Mouse (Mus musculus): ENCODE data around the gene Fbxw27.
"Not testable (repeated sequence)": the region's sequence is repeated elsewhere in the genome, so short reads cannot be mapped to it uniquely, and the experiment has no call there.

The Fbxw27 gene

DNA sequence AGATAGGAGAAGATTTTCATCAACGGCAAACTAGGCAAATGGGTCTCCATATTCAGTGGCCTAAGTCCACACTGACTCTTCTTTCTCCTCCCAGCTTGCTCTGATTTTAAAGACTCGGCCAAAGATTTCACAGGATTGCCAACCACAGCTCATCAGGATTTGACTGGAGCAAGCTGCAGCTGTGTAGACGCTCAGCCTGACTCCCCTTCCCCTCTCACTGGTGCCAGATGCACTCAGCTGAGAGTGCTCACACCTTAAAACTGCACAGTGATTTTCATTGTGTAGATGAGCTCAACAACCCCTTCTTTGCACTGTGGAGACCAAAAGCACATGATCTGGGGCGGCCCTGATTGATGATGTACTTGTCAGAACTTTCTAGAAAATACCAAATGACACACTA is at the start of gene Fbxw27:
TSS of gene Fbxw27 (minus strand) at position 101 of the 400 bp plus-strand sequence.
- POLR2A ChIA-PET = not testable (repeated sequence)
- CTCF ChIA-PET = interaction anchor here in 2 of 4 experiments (0.5 kb wide), 2 partner anchors 21 to 140 kb away, joined by 3 to 4 read pairs; partner anchors contain the start of gene Spink8 (in 1 of the 2)

DNA sequence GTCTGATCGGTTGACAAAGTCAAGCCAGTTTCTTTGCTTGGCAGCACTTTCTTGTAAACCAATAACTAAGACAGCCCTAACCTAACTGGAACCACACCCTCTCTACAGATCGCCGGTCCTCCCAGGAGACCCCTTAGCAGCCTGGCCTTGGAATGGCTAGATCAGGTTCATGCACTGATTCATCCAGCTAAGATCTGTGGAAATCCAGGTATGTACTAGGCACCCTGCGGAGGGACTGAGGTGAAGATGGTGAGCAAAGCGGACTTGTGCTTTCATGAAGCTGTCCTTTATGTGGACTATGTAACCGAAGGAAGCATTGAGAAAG is 42.6 kb upstream of the Fbxw27 start:
- ChIA-PET POLR2A (interaction anchor here in 3 of 4 experiments (0.5 to 2.5 kb wide), 18 partner anchors 10 to 823 kb away, joined by 3 to 21 read pairs (median 4); partner anchors contain the start of genes Atrip (in 1 of the 3), Cdc25a (in 1 of the 3) and Map4 (in 1 of the 3)), CTCF (interaction anchor here in 3 of 4 experiments (0.6 to 1.9 kb wide), 18 partner anchors 10 to 841 kb away, joined by 3 to 12 read pairs (median 4); partner anchors contain the start of genes Pfkfb4 (in 1 of the 3) and Spink8 (in 1 of the 3))

DNA sequence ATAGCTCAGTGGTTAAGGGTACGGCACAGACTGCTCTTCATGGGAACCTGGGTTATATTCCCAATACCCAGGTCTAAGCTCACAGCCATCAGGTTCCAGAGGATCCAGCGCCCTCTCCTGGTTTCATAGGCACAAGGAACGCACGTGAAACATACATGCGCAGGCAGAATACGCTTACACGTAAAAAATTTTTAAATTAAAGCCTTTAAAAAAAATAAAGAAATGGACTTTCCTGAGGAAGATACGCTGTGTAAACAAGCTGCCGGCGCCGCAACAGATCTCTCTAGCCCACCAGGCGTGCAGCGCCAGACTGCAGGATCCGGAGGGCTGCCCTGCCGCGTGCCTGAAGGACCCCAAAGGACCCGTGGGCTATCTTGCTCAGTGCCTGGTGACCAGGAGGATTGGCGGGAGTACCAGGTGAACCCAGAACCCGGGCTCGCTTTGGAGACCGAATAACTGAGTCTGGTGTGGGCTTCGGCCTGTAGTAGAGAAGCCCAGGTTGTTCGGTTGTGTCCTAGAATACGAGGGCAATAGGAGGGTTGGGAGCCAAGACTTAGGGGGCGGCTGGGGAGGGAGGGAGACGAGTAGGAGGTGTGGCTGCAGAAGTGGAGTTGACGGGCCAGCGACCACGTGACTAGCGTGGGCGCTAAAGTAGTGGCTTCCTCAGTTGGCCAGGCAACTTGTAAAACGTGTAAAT is 42.1 kb upstream of the Fbxw27 start, which contains the start of gene Nme6:
TSS of gene Nme6 (plus strand) at position 359 of the 697 bp plus-strand sequence.
- CTCF ChIA-PET = interaction anchor here (0.5 to 1.9 kb wide), 35 partner anchors 9 to 841 kb away, joined by 3 to 12 read pairs (median 3); partner anchors contain the start of genes Pfkfb4 (in 1 of the 4), Shisa5 (in 1 of the 4) and Spink8 (in 1 of the 4)

DNA sequence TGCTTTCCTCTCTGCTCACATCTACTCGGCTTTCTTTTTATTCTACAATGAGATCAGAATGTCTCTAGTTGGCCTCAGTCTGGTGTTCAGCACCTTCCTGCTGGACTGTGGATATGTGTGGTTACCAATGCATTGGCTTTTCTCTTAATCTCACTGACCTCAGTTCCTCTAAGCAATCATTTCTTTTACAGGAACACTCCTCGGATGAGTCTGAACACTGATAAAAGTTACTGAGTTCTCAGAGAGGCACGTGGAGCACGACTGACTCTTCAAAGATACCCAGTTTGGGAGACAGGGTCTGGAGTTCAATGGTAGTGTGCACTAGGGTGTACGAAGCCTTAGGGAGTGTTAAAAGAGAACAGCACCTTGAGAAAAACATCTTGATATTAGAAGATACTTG is 35.7 kb upstream of the Fbxw27 start:
- POLR2A ChIA-PET = no interaction called here
- CTCF ChIA-PET = no interaction called here

More for the DNA sequence above, 42.1 kb upstream of the Fbxw27 start, which contains the start of gene Nme6:
- POLR2A ChIA-PET = interaction anchor here in 3 of 4 experiments (0.5 to 2.5 kb wide), 32 partner anchors 10 to 1440 kb away, joined by 3 to 21 read pairs (median 4); partner anchors contain the start of genes Atrip (in 1 of the 3), Cdc25a (in 1 of the 3), Map4 (in 1 of the 3) and Pfkfb4 (in 1 of the 3)

DNA sequence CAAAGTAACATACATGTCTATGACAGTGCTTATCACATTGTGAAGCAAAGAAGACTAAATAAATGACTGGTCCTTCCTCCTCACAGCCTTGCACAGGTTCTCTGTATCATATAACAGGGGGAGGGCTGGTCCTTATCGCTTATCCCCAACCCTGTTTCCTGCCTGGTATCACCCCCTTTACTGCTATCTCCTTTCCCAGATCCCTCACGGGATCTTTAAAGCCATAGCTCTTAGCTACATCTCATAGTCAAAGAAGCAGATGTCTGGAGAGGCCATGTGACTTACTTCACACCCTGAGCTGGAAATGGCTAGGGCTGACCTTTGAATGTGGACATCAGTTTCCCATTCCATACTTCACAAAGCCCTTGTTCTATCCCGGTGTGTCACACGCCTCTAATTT is 35.3 kb upstream of the Fbxw27 start:
- CTCF ChIA-PET = interaction anchor here in 3 of 4 experiments (0.6 to 1.2 kb wide), 3 partner anchors 27 to 1462 kb away, joined by 3 to 5 read pairs (median 4); no protein-coding TSS in a partner anchor
- POLR2A ChIA-PET = interaction anchor here in 1 of 4 experiments (1.9 kb wide), 1 partner anchor 47 kb away, joined by 5 read pairs; no protein-coding TSS in a partner anchor

DNA sequence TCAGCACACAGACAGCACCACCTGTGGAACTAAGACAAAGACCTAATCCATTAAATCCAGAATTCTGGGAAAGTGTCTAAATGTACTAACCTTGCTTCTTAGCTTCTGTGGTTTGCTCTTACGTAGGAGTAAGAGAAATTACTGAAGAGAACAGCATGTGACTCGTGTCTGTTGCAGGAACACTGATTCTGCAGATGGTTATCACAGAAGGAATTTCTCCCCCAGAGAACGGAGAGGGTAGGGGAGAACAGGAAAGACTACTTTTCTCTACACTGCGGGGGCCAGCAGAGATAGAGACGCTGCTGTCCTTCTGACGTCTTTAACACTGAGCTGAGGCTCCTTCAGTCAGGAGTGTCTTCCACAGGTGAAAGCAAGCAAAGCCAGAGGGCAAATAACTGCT is 25.9 kb upstream of the Fbxw27 start:
- ChIA-PET POLR2A (interaction anchor here in 1 of 4 experiments (2.4 kb wide), 1 partner anchor 16 kb away, joined by 8 read pairs; the partner anchor contains the start of gene Nme6), CTCF (interaction anchor here in 1 of 4 experiments (1.0 kb wide), 1 partner anchor 16 kb away, joined by 4 read pairs; no protein-coding TSS in a partner anchor)

DNA sequence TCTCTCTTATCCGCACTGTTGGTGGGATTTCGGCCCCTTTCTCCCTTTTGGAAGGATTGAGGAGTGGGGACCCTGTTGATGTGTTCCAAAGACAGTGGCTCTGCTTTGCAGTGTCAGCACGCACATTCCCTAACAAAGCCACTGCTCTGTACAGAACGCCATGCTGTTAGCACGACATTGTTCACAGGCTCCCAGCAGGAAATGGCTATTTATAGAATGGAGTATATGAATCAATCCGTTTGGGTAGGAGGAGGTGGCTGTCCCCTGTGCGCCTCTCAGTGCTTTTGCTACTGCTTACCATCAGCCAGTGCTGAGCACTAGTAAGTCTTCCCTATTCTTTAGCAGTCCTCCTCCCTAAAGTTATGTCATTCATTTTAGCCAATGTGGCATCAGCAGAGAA is 23.0 kb upstream of the Fbxw27 start:
- POLR2A ChIA-PET = interaction anchor here in 2 of 4 experiments (0.6 to 1.2 kb wide), 2 partner anchors 19 to 280 kb away, joined by 3 to 11 read pairs; no protein-coding TSS in a partner anchor
- CTCF ChIA-PET = interaction anchor here in 2 of 4 experiments (0.6 to 0.7 kb wide), 2 partner anchors 62 to 558 kb away, joined by 3 read pairs; partner anchors contain the start of gene Cdc25a (in 1 of the 2)

DNA sequence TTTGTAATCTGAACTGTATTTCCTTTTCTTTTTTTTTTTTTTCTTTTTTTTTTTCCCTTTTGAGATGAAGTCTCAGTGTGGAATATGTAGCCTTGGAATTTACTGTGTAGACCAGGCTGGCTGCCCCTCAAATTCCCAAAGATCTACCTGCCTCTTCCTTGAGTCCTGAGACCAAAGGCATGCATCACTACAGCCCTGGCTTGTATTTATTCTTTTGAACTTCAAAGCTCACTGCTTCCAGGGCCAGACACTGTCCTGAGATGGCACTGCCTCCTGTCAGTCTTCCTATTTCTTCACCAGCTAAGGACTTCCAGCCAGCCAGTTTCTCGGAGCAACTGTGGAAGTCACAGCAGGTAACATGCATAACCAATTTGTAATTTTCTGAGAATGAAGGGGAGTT is 21.5 kb upstream of the Fbxw27 start, which contains the start of gene Spink8:
TSS of gene Spink8 (plus strand) at position 301 of the 400 bp plus-strand sequence.
- ChIA-PET CTCF (interaction anchor here in 3 of 4 experiments (0.7 to 2.2 kb wide), 4 partner anchors 14 to 50 kb away, joined by 3 to 9 read pairs (median 4); partner anchors contain the start of genes Fbxw27 (in 1 of the 3) and Nme6 (in 1 of the 3)), POLR2A (interaction anchor here in 1 of 4 experiments (0.8 kb wide), 1 partner anchor 14 kb away, joined by 6 read pairs; no protein-coding TSS in a partner anchor)

DNA sequence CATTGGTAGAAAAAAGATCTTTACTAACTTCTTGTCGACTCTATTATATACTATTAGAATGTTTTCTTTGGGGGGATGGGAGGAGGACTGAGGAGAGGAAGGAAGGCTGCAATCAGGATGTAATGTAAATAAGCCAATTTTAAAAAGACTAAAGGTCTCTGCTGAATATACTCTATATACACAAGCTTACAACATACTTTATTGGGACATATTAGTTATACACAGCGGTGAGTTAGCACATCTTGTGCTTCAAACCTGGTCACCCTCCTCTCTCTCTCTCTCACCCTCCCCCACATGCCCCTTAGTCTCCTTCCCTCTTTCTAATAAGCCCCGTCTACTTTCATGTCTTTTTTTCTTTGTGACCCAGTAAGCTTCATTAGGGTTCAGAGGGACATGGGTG is 17.4 kb upstream of the Fbxw27 start:
- ChIA-PET POLR2A (interaction anchor here in 1 of 4 experiments (0.7 kb wide), 1 partner anchor 12 kb away, joined by 3 read pairs; no protein-coding TSS in a partner anchor), CTCF (interaction anchor here (0.7 to 2.1 kb wide), 5 partner anchors 10 to 489 kb away, joined by 3 to 8 read pairs (median 4); partner anchors contain the start of gene Nme6 (in 1 of the 4))

DNA sequence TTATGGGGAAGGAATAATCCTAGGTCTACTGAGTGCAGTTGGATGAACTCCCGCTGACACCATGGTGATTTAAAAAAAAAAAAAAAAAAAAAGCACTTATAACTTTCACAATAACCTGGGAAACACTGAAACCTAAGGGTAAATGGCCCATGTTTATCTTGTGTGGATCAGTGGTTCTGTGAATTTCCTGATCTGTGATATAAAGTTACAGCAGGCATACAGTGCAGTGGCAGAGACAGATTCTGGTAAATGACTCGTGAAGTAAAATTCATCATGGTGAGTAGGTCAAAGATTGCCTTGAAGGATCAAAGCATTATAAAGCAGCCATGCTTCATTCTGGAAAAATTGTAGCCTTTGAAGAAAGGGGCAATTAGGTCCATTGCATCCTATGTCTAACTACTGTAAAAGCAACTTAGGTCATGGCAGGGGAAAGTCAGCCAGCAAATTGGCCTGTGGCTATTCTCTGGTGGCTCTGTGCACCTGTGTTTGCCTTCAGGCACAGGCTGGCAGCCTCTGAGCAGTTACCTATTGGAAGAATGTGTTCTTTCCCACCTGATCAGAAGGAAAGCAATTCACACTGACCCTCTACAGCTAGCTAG is 16.3 kb upstream of the Fbxw27 start:
- POLR2A ChIA-PET = no interaction called here
- CTCF ChIA-PET = interaction anchor here in 1 of 4 experiments (2.1 kb wide), 1 partner anchor 8 kb away, joined by 6 read pairs; no protein-coding TSS in a partner anchor

DNA sequence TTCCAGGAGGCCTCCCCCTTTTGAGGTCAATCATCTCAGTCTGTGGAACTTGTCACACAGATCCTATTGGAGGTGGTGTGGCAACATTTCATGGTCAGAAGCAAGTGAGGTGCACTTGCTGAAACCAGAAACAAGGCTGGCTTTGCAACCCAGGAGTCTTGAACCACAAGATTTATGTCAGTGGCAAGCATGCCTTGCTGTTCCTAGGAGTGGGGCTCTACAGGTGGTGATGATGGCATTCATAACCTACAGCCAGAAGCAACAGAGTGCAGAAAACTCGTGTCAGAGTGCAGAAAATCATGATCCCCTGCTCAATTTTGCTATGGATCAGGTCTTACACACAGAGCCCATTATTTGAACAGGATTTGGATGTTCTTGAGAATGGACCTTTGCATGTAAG is 15.8 kb upstream of the Fbxw27 start:
- ChIA-PET POLR2A (no interaction called here), CTCF (no interaction called here)

DNA sequence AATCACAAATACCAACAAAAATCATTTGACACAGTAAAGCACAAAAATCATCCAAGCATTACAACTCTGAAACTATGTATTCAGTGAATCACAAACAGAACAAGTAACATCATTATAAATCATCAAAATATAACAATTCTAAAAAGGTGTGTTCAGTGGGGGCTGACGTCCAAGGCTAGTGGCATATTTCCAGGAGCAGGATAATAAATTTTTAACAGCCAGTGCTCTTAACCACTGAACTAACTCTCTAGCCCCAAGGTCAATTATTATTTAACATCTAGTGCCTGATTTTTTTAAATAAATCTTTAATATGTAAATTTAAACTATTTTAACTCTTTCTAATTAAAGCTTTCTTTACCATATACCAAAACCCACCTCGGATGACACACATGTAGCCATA is 15.1 kb upstream of the Fbxw27 start:
- POLR2A ChIA-PET = interaction anchor here in 2 of 4 experiments (0.6 to 0.8 kb wide), 2 partner anchors 27 to 284 kb away, joined by 3 read pairs; partner anchors contain the start of gene Nme6 (in 1 of the 2)
- CTCF ChIA-PET = not testable (repeated sequence)

DNA sequence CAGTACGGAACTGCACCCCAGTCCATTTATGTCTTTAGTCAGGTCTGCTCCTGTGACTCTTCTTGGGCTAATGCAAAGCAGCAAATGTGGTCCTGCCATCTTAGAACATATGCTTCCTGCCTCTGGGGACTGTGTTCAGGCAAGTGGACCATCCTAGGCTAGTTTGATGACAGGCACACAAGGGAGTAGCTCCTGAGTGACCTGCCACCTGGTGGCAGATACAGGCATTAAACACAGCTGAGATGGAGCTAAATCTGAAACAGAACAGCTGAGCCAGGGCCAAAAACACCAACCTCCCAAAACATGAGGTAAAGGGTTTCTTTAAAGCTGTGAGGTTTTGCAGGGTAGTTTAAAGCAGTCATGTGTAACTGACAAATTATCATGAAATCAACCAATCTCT is 7.6 kb upstream of the Fbxw27 start:
- CTCF ChIA-PET = interaction anchor here (0.5 to 1.6 kb wide), 19 partner anchors 10 to 966 kb away, joined by 3 to 13 read pairs (median 4); partner anchors contain the start of genes Nme6 (in 2 of the 4) and Spink8 (in 1 of the 4)

DNA sequence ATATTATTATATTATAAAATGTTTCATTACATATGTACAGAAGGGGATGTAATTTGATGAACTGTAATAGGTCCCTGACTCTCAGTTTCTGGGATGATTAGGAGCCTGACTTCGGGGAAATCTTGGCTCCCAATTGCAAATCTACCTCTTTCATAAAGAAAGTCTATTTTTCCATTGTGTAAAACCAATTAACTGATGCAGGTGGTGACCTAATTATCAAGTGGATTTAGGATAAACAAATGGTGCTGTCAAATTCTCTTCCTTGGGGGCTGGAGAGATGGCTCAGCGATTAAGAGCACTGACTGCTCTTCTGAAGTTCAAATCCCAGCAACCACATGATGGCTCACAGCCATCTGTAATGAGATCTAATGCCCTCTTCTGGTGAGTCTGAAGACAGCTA is 5.3 kb upstream of the Fbxw27 start:
- ChIA-PET POLR2A (interaction anchor here in 1 of 4 experiments (0.6 kb wide), 1 partner anchor 13 kb away, joined by 3 read pairs; no protein-coding TSS in a partner anchor), CTCF (interaction anchor here in 1 of 4 experiments (1.2 kb wide), 1 partner anchor 66 kb away, joined by 4 read pairs; no protein-coding TSS in a partner anchor)

More for the DNA sequence above, 7.6 kb upstream of the Fbxw27 start:
- POLR2A ChIA-PET = interaction anchor here in 2 of 4 experiments (0.6 to 0.7 kb wide), 2 partner anchors 14 to 34 kb away, joined by 3 to 6 read pairs; partner anchors contain the start of gene Spink8 (in 1 of the 2)

DNA sequence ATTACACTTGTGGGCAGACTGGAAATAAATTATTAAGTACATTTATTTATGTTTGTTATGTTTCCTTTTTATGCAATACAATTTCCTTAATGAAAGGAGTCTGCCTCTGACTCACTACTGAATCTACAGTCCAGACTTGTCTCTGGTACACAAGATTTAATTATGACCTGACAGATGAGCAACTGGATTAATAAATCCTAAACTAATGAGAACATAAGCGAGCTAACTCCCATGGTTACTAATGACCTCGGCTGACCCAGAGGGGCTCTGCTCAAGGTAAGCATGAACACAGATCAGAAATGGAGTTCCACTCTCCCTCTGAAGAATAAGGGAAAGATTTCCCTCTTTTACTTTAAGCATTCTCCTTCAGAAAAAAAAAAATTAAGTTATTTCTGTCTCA is 4.8 kb upstream of the Fbxw27 start:
- ChIA-PET POLR2A (no interaction called here), CTCF (no interaction called here)

DNA sequence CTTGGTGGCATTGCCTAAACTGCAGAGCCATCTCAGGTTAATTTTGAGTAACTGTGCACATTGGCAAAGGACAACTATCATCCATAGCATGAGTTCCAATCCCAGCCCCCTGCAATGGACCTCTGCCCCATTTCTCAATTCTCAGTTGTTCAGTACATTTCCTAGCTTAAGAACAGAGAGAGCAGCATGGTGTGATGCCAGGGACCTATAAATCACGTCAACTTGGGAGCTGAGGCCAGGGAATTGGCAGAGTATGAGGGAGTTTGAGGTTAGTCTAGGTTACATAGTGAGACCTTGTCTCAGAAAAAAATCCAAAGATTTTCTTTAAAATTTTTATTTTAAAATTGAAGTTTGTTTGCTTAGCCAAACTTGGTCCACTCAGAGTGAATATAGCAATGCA is 23.6 kb downstream of the Fbxw27 start:
- CTCF ChIA-PET, POLR2A ChIA-PET: not testable (repeated sequence)

DNA sequence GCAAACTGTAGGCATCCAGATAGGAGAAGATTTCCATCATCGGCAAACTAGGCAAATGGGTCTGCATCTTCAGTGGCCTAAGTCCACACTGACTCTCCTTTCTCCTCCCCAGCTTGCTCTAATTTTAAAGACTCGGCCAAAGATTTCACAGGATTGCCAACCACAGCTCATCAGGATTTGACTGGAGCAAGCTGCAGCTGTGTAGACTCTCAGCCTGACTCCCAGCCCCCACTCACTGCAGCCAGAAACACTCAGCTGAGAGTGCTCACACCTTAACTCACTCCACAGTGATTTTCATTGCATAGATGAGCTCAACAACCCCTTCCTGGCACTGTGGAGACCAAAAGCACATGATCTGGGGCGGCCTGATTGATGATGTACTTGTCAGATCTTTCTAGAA is 44.5 kb downstream of the Fbxw27 start, which contains the start of gene Fbxw26:
TSS of gene Fbxw26 (minus strand) at position 101 of the 400 bp plus-strand sequence.
- CTCF ChIA-PET, POLR2A ChIA-PET: not testable (repeated sequence)

Measured in embryonic stem cell, embryonic (primary cell).